Mouse (Mus musculus) B cell, adult 2 months (primary cell): ENCODE results near the gene Ceacam15.
A peak's percentile ranks its signal among the peaks of the same experiment; 100 is the strongest.

ENCODE experiments used
- DNase-seq, 2 experiments: peaks; one replicate each; pipeline ENCODE4 v3.0.0; 2022

Ceacam15 gene

DNA sequence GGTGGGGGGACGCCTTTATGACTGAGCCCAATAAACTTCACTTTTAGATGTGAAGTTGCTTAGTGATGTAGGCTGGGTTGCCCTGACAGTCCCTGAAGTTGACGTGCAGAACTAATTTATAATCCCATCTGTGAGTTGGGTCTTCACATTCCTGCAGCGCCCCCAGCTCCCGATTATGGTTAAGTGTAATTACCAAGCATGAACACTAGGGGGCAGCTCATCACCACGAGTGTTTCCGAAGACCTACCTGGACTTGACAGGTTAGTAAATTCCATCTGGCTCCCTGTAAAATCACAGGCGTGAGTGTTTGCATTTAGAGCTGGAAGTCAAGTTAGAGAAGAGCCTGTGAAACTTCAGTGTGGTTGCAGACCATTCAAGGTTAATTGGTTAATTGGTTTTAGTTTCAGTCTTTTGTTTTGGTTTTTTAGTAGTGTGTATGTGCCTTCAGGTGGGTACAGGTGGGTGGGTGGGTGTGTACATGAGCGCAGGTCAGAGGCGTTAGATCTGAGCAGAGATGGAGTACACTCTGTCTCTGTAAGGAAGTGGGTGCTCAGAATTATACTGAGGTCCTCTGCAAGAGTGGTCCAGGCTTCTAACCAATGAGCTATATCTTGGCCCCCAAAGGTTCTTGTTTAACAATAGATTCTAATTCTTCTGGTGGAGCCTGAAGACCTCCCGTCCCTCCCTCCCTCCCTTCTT lies 45.8 kb downstream of the Ceacam15 start:
- peak; percentile 71 to 73 for DNase-seq

DNA sequence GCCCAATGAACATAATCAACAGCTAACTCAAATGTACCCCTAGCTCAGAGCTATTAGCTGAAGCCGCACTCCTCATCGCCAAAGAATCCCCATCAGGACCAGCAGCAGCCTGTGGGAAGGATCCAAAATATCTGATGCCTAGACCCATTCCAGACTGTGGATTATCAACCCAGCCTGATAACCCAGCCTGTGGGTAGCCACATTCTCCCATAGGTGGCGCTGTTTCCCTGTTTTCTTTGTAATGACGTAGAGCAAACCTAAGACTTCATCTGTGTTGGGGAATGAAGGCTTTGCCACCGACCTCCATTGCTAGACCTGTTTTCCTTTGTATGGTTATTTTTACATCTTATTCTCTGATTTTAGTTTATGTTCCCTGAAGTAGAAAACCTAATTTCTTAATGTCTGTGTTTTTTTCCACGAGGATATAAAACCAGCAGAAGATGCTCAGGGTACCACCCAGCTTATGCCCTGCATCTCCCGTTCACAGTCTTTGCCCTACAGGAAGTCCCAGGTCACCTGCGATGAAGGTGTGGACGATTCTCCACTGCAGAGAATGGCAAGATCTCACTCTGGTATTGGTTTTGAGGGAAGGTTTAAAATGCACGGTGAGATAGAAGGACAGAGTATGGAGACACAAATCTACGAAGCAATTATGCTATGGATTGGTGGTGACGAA lies 47.3 kb downstream of the Ceacam15 start:
- DNase-seq: peak; percentile 78 to 81

DNA sequence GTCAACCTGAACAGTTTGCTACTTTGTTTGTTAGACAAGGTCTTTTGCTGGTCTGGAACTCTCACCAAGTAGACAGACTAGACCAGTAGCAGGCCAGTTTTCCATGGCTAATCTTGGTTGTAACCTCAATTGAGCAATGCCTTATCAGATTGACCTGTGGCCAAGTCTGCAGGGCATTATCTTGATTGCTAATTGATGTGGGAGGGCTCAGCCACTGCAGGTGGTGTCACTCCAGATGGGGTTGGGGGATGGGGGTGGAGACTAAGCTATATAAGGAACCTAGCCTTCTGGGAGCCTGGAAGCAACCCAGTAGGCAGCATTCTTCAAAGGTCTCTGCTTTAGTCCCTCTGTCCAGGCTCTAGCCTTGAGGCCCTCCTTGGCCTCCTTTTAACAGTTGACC lies 51.8 kb downstream of the Ceacam15 start:
- no peak for DNase-seq

DNA sequence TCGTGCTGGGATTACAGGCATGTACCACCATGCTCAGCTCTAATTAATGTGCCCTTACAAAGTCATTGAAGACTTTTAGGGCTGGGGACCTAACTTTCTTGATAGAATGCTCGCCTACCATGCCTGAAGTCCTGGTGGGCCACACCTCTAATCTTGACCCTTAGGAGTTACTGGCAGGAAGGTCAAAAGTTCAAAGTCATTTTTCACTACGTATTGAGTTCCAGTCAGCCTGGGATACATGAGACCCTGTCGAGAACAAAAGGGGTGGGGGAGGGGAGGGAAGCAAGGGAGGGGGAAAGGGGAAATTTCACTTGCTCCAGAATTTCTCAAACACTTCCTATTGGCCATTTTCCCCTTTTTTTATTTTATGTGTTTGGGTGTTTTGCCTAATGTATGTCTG lies 52.4 kb downstream of the Ceacam15 start:
- DNase-seq: no peak
